Mouse (Mus musculus) hindbrain, embryonic 12.5 days (tissue): Measurements from ENCODE around the gene Tacstd2. TPM values are rescaled to one million over a fixed set of nuclear protein-coding genes. Genes with fewer than 3 reads are reported as not detected.

ENCODE experiments used
- ATAC-seq: fragments of 200-750 bp; cut with Nextera tagmentation; 2 replicates; pipeline ENCODE4 v1.8.0; 2017; ENCODE audit warnings: moderate TSS enrichment; ENCODE audit not compliant: low FRiP score
- H3K27ac ChIP-seq: fragments of 300-500 bp; sonication (generic); 2 replicates; pipeline ENCODE4 v1.5.1; 2016; ENCODE audit warnings: mild to moderate bottlenecking
- H3K27me3 ChIP-seq: fragments of 300-500 bp; sonication (generic); 2 replicates; pipeline ENCODE4 v1.6.1; 2016; ENCODE audit warnings: mild to moderate bottlenecking
- H3K36me3 ChIP-seq: fragments of 300-500 bp; sonication (generic); 2 replicates; pipeline ENCODE4 v1.6.1; 2016; ENCODE audit warnings: mild to moderate bottlenecking
- H3K4me1 ChIP-seq: fragments of 300-500 bp; sonication (generic); 2 replicates; pipeline ENCODE4 v1.6.1; 2016
- H3K4me2 ChIP-seq: fragments of 300-500 bp; sonication (generic); replicated peaks from 2 replicates; pipeline ENCODE4 v1.6.1; 2016; ENCODE audit warnings: mild to moderate bottlenecking
- H3K4me3 ChIP-seq: fragments of 300-500 bp; sonication (generic); 2 replicates; pipeline ENCODE4 v1.5.1; 2016; ENCODE audit warnings: mild to moderate bottlenecking
- H3K9ac ChIP-seq: fragments of 300-500 bp; sonication (generic); 2 replicates; pipeline ENCODE4 v1.6.1; 2016; ENCODE audit warnings: mild to moderate bottlenecking, moderate library complexity
- H3K9me3 ChIP-seq: fragments of 300-500 bp; sonication (generic); replicated peaks from 2 replicates; pipeline ENCODE4 v1.6.1; 2016; ENCODE audit warnings: mild to moderate bottlenecking
- WGBS: fragments of 180-500 bp; shearing (Covaris S2); methylation state at CpG from one replicate; pipeline ENCODE4 v1.1.7; 2016; 5-methylcytosine and 5-hydroxymethylcytosine counted together
- polyA plus RNA-seq: library from polyadenylated mRNA; unstranded; fragments of >200 nt; fragmentation: Nextera tagmentation; extraction: Ambion mirVana; gene quantifications from 2 replicates; pipeline ENCODE4 v1.2.1, GENCODE M21; 2016

Tacstd2 gene
- 6.2 and 6.5 TPM in 2 replicates for polyA plus RNA-seq

DNA sequence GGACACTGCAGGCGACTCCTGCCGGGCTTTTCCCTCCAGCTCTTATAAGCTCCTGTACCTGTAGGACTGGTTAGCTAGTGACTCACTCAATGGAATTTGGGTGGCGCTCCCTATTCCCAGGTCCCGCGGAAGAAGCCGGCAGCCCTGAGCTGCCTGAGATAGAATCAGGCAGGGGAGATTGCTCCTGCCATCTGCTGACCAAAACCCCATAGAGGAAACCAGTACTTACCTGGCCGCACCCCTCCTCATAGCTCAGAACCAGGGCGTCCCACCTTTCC is at the start of gene Tacstd2:
Tacstd2 (minus strand) TSS at position 20 of the 278 bp plus-strand sequence.
- Histone ChIP-seq H3K9me3 (no peaks in the 10 kb centered on the region), H3K9ac (peak within 1 kb of the TSS; percentile 47; the same call in 1 of the 2 replicates)

DNA sequence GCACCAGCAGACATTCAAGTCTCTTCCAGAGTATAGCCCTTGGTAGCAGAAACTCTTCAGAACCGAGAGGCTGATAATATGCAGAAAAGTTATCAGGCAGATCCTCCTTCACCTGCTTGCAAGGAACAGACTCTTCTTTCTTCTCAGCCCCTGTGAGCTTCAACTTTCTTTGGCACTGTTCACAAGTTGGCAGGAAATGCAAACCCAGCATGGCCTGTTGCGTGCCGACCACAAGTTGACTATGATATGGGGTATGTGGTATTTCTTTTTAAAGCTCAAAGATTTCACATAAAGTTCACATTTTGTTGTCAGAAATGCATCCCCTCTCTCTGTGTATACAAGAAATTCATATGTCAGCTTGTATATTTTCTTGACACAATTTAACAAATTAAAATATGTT is 30.7 kb upstream of the Tacstd2 start:
- no peaks in the 10 kb centered on the region for H3K36me3 ChIP-seq
- ATAC-seq: no peak
- no peak overlapping the region for H3K4me2 ChIP-seq
- H3K9ac ChIP-seq: no peak overlapping the region
- no peak overlapping the region for H3K27ac ChIP-seq
- no peaks in the 10 kb centered on the region for H3K27me3 ChIP-seq
- 88% methylated on average over 3 of the region's 3 CpGs for WGBS
- no peak overlapping the region for H3K4me3 ChIP-seq
- H3K9me3 ChIP-seq: no peaks in the 10 kb centered on the region
- no peaks in the 10 kb centered on the region for H3K4me1 ChIP-seq

More for the DNA sequence above, at the start of gene Tacstd2:
- Histone ChIP-seq H3K4me2 (peak within 1 kb of the TSS; percentile 87), H3K4me1 (peaks cover 16% of the 10 kb centered on the region), H3K4me3 (peak within 1 kb of the TSS; percentile 49), H3K27me3 (peaks cover 66% of the 10 kb centered on the region), H3K36me3 (no peaks in the 10 kb centered on the region), H3K27ac (no peak within 1 kb of the TSS)
- no peak for ATAC-seq
- WGBS: 7% methylated on average over 8 of the region's 8 CpGs

- Histone ChIP-seq H3K4me3 (no peak overlapping the region), H3K27me3 (no peaks in the 10 kb centered on the region), H3K9me3 (no peaks in the 10 kb centered on the region), H3K4me1 (no peaks in the 10 kb centered on the region), H3K9ac (no peak overlapping the region), H3K4me2 (no peak overlapping the region), H3K36me3 (no peaks in the 10 kb centered on the region), H3K27ac (no peak overlapping the region)
- no peak for ATAC-seq
Measured at GRCm38 (mm10) chr6:67555376-67555775, 19.8 kb upstream of the Tacstd2 start.

- no peak for ATAC-seq
- no peaks in the 10 kb centered on the region for H3K36me3 ChIP-seq
- WGBS: 20% methylated on average over 1 of the region's 1 CpGs
Measured at GRCm38 (mm10) chr6:67549550-67549949, 14.0 kb upstream of the Tacstd2 start.

GRCm38 (mm10) chr6:67535005-67535776 is 405 bp downstream of the Tacstd2 start:
- peak; percentile 71 for ATAC-seq
- H3K9me3 ChIP-seq: no peaks in the 10 kb centered on the region
- WGBS: 1% methylated on average over 62 of the region's 62 CpGs
- H3K27me3 ChIP-seq: peaks cover 72% of the 10 kb centered on the region
- H3K4me3 ChIP-seq: peak overlapping the region; percentile 49
- H3K27ac ChIP-seq: no peak overlapping the region
- H3K4me1 ChIP-seq: peaks cover 16% of the 10 kb centered on the region
- H3K4me2 ChIP-seq: peak overlapping the region; percentile 87
- peak overlapping the region; percentile 47; the same call in 1 of the 2 replicates for H3K9ac ChIP-seq
- no peaks in the 10 kb centered on the region for H3K36me3 ChIP-seq

More at GRCm38 (mm10) chr6:67549550-67549949, 14.0 kb upstream of the Tacstd2 start:
- H3K27me3 ChIP-seq: no peaks in the 10 kb centered on the region
- H3K4me1 ChIP-seq: no peaks in the 10 kb centered on the region
- H3K27ac ChIP-seq: no peak overlapping the region
- H3K9ac ChIP-seq: no peak overlapping the region
- no peaks in the 10 kb centered on the region for H3K9me3 ChIP-seq
- no peak overlapping the region for H3K4me2 ChIP-seq
- no peak overlapping the region for H3K4me3 ChIP-seq

- Histone ChIP-seq H3K27me3 (peaks cover 74% of the 10 kb centered on the region), H3K4me3 (peak overlapping the region; percentile 49), H3K9ac (no peak overlapping the region), H3K4me2 (peak overlapping the region; percentile 87), H3K4me1 (peaks cover 16% of the 10 kb centered on the region), H3K27ac (no peak overlapping the region), H3K9me3 (no peaks in the 10 kb centered on the region), H3K36me3 (no peaks in the 10 kb centered on the region)
- peak; percentile 47 for ATAC-seq
- WGBS: 6% methylated on average over 31 of the region's 31 CpGs
Measured at GRCm38 (mm10) chr6:67534191-67535004, 1.2 kb downstream of the Tacstd2 start.

DNA sequence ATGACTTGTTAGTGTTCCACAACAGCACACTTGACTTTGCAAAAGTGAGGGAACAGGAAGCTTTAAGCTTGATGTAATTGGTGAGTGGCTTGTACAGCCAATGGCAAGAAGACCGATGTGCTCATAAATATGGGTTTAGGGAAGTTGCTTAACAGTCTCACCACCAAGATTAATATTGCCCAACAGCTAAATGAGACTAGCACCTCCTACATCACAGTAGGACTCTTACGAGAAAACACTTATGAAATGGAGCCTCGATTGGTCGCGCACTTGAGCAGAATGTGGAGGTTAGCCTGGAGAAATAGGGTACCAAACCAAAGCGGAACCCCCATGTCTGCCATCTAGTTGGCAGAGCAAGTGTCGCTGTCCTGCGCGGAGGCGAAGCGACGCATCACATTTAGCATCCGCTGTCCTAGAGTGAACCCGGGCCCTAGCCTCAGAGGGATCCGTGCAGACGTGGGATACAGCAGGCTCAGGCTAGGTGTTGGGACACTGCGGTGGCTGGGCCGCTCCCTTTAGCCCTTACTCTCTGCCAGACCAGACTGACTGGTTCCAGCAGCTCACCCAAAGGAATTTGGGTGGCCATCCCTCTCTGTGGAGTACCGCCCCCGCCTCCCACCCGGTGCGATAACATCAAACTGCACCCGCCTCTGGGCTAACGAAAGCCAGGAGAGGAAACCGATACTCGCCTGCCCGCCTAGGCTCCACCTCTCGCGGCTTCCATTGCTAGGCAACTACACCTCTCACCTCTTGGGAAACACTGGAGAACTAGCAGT is 2.7 kb downstream of the Tacstd2 start:
- peak overlapping the region; percentile 44 for H3K4me2 ChIP-seq
- peaks cover 71% of the 10 kb centered on the region for H3K27me3 ChIP-seq
- ATAC-seq: peak; percentile 59
- no peak overlapping the region for H3K27ac ChIP-seq
- H3K9ac ChIP-seq: no peak overlapping the region
- H3K4me3 ChIP-seq: peak overlapping the region; percentile 15
- peaks cover 16% of the 10 kb centered on the region for H3K4me1 ChIP-seq
- H3K9me3 ChIP-seq: no peaks in the 10 kb centered on the region
- no peaks in the 10 kb centered on the region for H3K36me3 ChIP-seq
- WGBS: 8% methylated on average over 29 of the region's 29 CpGs

- Histone ChIP-seq H3K27ac (no peak overlapping the region), H3K4me1 (peaks cover 16% of the 10 kb centered on the region), H3K9me3 (no peaks in the 10 kb centered on the region), H3K27me3 (peaks cover 64% of the 10 kb centered on the region), H3K4me2 (no peak overlapping the region), H3K9ac (no peak overlapping the region), H3K36me3 (no peaks in the 10 kb centered on the region), H3K4me3 (no peak overlapping the region)
- ATAC-seq: no peak
- WGBS: 70% methylated on average over 7 of the region's 7 CpGs
Measured at GRCm38 (mm10) chr6:67531822-67532162, 3.8 kb downstream of the Tacstd2 start.

DNA sequence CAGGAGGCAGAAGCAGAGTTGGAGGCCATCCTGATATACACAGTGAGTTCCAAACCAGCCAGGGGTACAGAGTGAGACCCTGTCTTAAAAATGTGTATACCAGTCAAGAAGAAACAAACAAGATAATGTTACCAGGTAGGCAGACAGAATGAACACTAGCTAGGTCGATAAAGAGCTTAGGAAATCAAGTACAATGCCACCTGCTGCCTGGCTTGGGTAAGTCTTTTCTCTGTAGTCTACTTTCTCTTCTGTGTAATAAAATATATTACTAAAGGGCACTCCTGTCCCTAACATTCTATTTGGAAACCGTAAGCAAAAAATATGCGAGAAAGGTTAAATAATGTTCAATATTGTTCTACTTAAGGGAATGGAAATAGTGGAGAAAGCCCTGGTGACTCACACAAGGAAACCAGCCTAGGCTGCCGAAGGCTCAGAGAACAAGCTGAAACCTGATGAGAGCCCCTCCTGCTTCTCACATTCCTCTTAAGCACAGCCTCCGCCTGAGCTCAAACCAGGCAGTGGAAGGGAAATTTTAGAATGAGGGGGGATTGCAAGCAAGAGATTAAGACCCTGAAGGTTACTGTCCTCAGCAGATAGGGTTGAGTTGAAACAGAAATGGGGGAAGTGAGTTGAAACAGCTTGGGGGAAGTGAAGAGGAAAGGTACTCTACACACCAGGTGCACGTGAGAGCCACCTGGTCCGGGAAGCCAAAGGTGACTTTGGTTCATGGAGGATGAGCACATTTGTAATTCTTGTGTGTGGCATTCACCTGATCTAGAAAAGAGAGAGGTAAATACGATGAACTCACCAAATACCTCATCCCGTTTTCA is 4.4 kb downstream of the Tacstd2 start:
- no peaks in the 10 kb centered on the region for H3K36me3 ChIP-seq
- H3K9me3 ChIP-seq: no peaks in the 10 kb centered on the region
- no peak overlapping the region for H3K9ac ChIP-seq
- no peak for ATAC-seq
- no peak overlapping the region for H3K27ac ChIP-seq
- no peak overlapping the region for H3K4me3 ChIP-seq
- H3K27me3 ChIP-seq: peaks cover 58% of the 10 kb centered on the region
- peaks cover 16% of the 10 kb centered on the region for H3K4me1 ChIP-seq
- no peak overlapping the region for H3K4me2 ChIP-seq
- 64% methylated on average over 9 of the region's 9 CpGs for WGBS

- ATAC-seq: no peak
- 84% methylated on average over 5 of the region's 5 CpGs for WGBS
- Histone ChIP-seq H3K9me3 (no peaks in the 10 kb centered on the region), H3K4me3 (no peak overlapping the region), H3K36me3 (no peaks in the 10 kb centered on the region), H3K9ac (no peak overlapping the region), H3K4me2 (no peak overlapping the region), H3K4me1 (no peaks in the 10 kb centered on the region), H3K27me3 (peaks cover 12% of the 10 kb centered on the region), H3K27ac (no peak overlapping the region)
Measured at GRCm38 (mm10) chr6:67526356-67526755, 9.2 kb downstream of the Tacstd2 start.

DNA sequence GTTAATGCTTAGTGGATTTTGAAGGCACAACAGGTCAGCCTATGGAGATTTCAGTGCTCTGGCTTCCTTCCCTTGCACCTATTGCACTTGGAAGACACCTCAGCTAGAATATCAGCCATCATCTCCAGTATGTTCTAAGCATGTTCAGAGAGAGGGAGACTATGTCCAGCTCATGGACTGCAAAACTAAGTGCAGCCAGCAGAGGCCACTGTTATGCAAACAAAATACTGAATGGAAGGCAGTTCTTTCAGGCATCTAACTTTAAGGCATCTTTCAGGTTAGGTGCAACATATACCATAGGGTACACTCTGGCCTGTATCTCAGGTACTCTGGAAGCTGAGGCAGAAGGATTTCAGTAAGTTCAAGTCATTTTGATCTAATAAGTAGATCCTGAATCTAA is 24.8 kb downstream of the Tacstd2 start:
- Histone ChIP-seq H3K27me3 (no peaks in the 10 kb centered on the region), H3K36me3 (no peaks in the 10 kb centered on the region), H3K4me2 (no peak overlapping the region), H3K4me1 (no peaks in the 10 kb centered on the region), H3K27ac (no peak overlapping the region), H3K9ac (no peak overlapping the region), H3K9me3 (no peaks in the 10 kb centered on the region), H3K4me3 (no peak overlapping the region)
- ATAC-seq: no peak
